Mouse (Mus musculus) testis, adult 2 months (tissue): ENCODE measurements around the gene Sostdc1.

Experiments used
- CTCF ChIP-seq: fragments of 200-500 bp; IDR thresholded peaks from 2 replicates; pipeline ENCODE4 v1.5.1; 2012; ENCODE audit warnings: low read depth, mild to moderate bottlenecking, inconsistent platforms, low read length, moderate library complexity; ENCODE audit not compliant: control insufficient read depth, insufficient read depth, insufficient replicate concordance
- POLR2A ChIP-seq: fragments of 200-500 bp; IDR thresholded peaks from 2 replicates; pipeline ENCODE4 v1.6.1; 2012; ENCODE audit warnings: low read depth, mild to moderate bottlenecking, inconsistent platforms, low read length, moderate library complexity; ENCODE audit not compliant: control insufficient read depth

DNA sequence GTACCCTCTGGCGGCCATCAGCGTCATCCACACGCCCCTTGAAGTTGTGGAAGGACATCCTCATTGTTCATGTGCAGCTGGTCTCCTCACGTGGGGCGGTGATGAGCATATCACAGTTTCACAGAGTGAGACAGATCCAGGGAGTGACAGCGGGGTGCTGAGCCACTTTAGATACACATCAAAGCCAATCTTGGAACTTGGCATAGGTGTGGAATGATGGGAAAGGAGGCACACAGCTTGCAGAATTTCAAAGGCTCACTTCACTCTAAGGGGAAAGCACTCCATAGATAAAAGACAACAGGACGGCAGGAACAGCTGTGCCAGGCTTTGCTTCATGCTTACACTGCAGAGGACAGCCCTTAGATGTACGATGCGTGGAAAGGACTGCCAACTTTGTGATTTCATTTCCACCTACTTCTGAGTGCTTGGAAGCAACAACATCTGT is 19.9 kb downstream of the Sostdc1 start:
- no peak for TF ChIP-seq CTCF
- no peak for TF ChIP-seq POLR2A
